Mouse (Mus musculus): ENCODE results near the gene 9330161L09Rik. TPM values are rescaled to one million over a fixed set of nuclear protein-coding genes. Genes with fewer than 3 reads are reported as not detected.
A peak's percentile ranks its signal among the peaks of the same experiment; 100 is the strongest.

Gene 9330161L09Rik
- polyA plus RNA-seq, 1 experiment from 2014 or later, result 0.34 TPM

DNA sequence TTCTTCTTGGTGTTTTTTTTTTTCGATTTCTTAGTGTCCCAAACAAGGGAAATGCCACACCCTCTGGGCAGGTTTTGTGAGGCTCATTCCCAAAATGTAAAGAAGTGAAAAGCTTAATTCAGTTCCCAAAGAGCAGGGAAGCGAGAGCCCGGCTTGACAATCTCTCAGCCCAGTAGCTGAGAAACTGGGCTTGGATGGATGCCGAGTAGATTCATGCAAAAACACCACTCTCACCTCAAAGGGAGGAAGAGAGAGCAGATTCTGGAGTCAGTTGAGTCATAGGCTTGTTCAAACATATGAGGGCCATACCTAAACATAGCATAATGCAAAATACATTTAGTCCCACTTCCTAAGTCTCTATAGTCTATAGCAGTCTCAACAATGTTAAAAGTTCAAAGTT is 27.4 kb downstream of the 9330161L09Rik start:
- H3K4me2 ChIP-seq, result no peak overlapping the region
- H3K4me1 ChIP-seq, result peaks cover 8% of the 10 kb centered on the region; the same call in 1 of the 2 replicates
- no peaks in the 10 kb centered on the region for H3K36me3 ChIP-seq (ENCODE audit: poor library complexity, severe bottlenecking)
- H3K27ac ChIP-seq, result no peak overlapping the region
- no peak overlapping the region for H3K9ac ChIP-seq
- no peak for ATAC-seq
- H3K4me3 ChIP-seq, result no peak overlapping the region
- H3K9me3 ChIP-seq (replicated peaks), result no peaks in the 10 kb centered on the region; the same call in 1 of the 2 replicates
- 85% methylated on average over 4 of the region's 4 CpGs for WGBS
- H3K27me3 ChIP-seq, result no peaks in the 10 kb centered on the region

DNA sequence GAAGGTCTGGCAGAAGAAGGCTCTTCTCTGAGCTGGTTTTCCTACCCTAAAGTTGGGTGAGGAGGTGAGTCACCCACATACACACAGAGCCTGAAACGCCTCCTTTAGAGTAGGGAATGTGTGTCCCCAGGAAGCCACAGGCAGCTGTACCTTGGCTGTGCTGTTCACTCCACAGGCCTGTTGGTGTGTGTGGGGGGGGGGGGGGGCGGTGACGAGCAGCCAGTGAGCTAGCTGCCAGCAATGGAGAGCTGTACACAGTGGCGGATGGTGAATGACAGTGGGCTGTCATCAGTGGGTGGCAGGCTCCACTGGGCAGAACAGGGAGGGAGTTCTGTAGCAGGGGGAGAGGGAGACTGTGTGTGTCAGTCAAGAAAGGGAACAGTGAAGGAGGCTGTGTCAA is 30.8 kb downstream of the 9330161L09Rik start:
- Histone ChIP-seq H3K4me1 (peaks cover 8% of the 10 kb centered on the region; the same call in 1 of the 2 replicates), H3K9ac (no peak overlapping the region), H3K27ac (peak overlapping the region; percentile 45), H3K36me3 (ENCODE audit: poor library complexity, severe bottlenecking) (no peaks in the 10 kb centered on the region), H3K9me3 (replicated peaks) (no peaks in the 10 kb centered on the region; the same call in 1 of the 2 replicates), H3K27me3 (no peaks in the 10 kb centered on the region), H3K4me3 (no peak overlapping the region), H3K4me2 (no peak overlapping the region)
- 57% methylated on average over 4 of the region's 4 CpGs for WGBS
- ATAC-seq, result peak; percentile 54

DNA sequence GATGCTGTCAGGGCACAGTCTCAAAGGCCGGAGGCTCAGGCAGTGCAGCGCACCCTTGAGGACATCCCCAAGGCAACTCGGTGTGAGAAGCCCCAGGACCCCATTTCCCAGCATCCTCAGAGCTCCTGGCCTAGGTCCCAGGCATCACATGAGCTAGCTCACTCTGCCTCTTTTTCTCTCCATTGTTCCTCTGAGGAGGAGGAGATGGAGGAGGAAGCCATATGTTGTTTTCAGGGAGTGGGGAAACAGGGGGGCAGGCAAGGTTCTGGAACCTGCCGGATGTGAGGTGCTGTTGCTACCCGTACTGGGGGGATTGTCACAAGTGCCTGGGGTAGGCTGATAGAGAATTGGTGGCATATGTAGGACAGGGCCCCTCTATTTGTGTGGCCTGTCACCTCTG is 31.5 kb downstream of the 9330161L09Rik start:
- Histone ChIP-seq H3K9me3 (replicated peaks) (no peaks in the 10 kb centered on the region; the same call in 1 of the 2 replicates), H3K36me3 (ENCODE audit: poor library complexity, severe bottlenecking) (no peaks in the 10 kb centered on the region), H3K9ac (no peak overlapping the region), H3K4me1 (peaks cover 8% of the 10 kb centered on the region; the same call in 1 of the 2 replicates), H3K4me2 (no peak overlapping the region), H3K27ac (peak overlapping the region; percentile 45), H3K27me3 (no peaks in the 10 kb centered on the region), H3K4me3 (no peak overlapping the region)
- WGBS, result 68% methylated on average over 5 of the region's 5 CpGs
- ATAC-seq, result peak; percentile 73

DNA sequence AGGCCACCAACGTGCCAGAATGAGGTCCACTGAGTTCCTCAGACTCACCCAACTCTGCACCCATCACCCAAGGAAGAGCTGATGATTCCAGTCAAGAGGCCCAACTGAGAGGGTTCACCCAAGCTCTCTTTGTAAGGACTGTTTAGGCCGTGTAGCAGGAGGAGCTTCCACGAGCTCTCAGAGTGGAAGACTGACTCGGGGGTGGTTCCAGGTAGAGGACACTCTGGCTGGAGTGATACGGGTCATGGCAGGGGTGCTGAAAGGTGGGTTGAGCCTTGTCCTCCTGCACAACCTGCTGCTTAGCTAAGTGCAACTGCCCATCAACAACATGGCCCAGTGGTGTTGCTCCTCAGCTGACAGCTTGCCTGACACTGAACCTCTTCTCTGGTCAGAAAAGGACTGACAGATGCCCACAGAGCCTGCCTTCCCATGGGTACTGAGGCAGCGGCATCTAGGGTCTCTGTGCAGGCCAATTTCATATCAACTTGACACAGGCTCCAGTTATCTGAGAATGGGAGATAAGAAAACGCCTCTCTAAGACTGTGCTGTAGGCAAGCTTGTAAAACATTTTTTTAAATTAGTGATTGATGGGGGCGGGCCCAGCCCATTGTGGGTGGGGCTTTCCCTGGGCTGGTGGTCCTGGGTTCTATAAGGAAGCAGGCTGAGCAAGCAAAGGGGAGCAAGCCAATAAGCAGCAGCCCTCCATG is 33.9 kb downstream of the 9330161L09Rik start:
- 0 out of 2 replicates have a peak, but pooled peaks cover 3% of the 10 kb centered on the region for H3K27me3 ChIP-seq
- peaks cover 8% of the 10 kb centered on the region; the same call in 1 of the 2 replicates for H3K4me1 ChIP-seq
- no peak overlapping the region for H3K4me3 ChIP-seq
- H3K36me3 ChIP-seq (ENCODE audit: poor library complexity, severe bottlenecking), result no peaks in the 10 kb centered on the region
- no peak overlapping the region for H3K4me2 ChIP-seq
- no peak overlapping the region for H3K9ac ChIP-seq
- 80% methylated on average over 8 of the region's 8 CpGs for WGBS
- H3K27ac ChIP-seq, result no peak overlapping the region
- no peak for ATAC-seq
- no peaks in the 10 kb centered on the region for H3K9me3 ChIP-seq (replicated peaks)

DNA sequence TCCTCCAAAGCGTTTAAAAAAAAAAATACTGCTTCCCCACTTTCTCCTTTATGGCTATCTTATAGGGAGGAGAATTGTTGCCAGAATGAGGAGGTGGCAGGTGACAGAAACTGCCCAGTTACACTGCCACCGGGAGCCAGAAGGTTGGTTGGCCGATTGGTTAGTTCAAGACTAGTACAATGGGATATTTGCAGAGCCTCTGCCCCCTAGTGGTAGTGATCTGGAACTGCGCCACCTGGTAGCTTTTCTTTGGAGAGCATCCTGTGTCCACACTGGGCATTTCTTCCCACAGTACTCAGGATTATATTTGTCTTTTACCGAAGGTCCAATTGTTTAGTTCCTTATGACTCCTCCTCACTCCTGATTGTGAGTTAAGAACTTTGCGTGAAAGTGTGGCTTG is 35.9 kb downstream of the 9330161L09Rik start:
- ATAC-seq, result no peak
- Histone ChIP-seq H3K4me2 (no peak overlapping the region), H3K9ac (no peak overlapping the region), H3K4me1 (peaks cover 12% of the 10 kb centered on the region; the same call in 1 of the 2 replicates), H3K27me3 (0 out of 2 replicates have a peak, but pooled peaks cover 3% of the 10 kb centered on the region), H3K4me3 (no peak overlapping the region), H3K9me3 (replicated peaks) (no peaks in the 10 kb centered on the region), H3K36me3 (ENCODE audit: poor library complexity, severe bottlenecking) (no peaks in the 10 kb centered on the region), H3K27ac (no peak overlapping the region)
- 29% methylated on average over 6 of the region's 6 CpGs for WGBS

DNA sequence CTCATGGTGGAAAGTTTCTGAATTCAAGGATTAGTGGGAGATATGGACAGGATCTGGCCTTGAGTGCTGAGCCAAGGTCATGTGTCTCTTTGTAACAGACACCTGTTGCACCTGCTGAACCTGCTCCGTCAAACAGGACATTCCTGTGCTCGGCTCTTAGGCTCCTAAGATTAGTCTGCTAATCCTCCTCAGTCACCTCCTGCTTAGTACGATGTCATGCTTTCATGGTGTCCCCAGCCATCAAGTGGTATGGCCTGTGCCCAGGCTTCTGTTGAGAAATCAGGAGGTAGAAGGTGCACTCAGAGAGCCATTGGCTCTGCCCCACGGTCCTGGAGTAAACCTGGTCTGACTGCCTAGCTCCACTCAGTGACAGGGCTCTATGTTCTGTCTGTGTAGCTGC is 36.8 kb downstream of the 9330161L09Rik start:
- Histone ChIP-seq H3K4me1 (peaks cover 4% of the 10 kb centered on the region; the same call in 1 of the 2 replicates), H3K9me3 (replicated peaks) (no peaks in the 10 kb centered on the region), H3K36me3 (ENCODE audit: poor library complexity, severe bottlenecking) (no peaks in the 10 kb centered on the region), H3K4me2 (no peak overlapping the region), H3K9ac (no peak overlapping the region), H3K4me3 (no peak overlapping the region), H3K27me3 (0 out of 2 replicates have a peak, but pooled peaks cover 3% of the 10 kb centered on the region), H3K27ac (no peak overlapping the region)
- 81% methylated on average over 4 of the region's 4 CpGs for WGBS
- ATAC-seq, result no peak

DNA sequence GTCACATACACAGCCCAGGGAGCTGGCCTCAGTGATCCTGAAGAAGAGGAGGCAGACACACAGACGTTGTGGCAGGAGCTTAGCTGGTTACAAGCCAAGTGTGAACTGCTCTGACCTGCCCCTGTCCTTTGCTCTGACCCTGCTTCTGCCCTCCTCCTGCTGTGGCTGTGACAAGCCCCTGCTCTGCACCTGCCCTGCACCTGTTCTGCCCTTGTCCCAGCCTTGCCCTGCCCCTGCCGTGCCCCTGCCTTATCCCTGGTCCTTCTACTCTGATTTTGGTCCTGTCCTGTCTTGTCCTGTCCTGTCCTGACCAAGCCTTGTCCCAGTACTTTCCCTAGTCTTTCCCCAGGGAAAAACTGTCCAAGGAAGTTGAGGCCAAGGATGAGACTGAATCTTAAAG is 38.8 kb downstream of the 9330161L09Rik start:
- ATAC-seq, result no peak
- H3K4me1 ChIP-seq, result peaks cover 4% of the 10 kb centered on the region; the same call in 1 of the 2 replicates
- no peak overlapping the region for H3K4me2 ChIP-seq
- H3K27me3 ChIP-seq, result 0 out of 2 replicates have a peak, but pooled peaks cover 3% of the 10 kb centered on the region
- no peak overlapping the region for H3K4me3 ChIP-seq
- H3K27ac ChIP-seq, result no peak overlapping the region
- no peak overlapping the region for H3K9ac ChIP-seq
- no peaks in the 10 kb centered on the region for H3K9me3 ChIP-seq (replicated peaks)
- WGBS, result 72% methylated on average over 2 of the region's 2 CpGs
- no peaks in the 10 kb centered on the region for H3K36me3 ChIP-seq (ENCODE audit: poor library complexity, severe bottlenecking)

DNA sequence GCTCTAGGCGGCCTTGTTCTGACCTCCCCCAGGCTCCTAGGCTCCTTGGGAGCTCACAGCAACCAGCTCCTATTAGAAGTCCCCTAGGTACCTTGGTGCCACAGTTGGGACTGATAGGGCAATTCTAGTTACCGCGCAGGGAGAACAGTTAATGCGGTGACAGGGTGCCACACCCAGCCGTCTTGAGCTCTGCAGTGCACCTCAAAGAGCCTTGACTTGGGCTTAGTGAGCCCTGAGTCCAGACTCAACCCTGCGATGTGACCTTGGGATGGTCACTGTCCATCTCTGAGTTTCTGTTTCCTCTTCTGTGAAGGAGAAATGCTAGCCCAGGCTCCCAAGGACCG is 39.3 kb downstream of the 9330161L09Rik start:
- 88% methylated on average over 7 of the region's 7 CpGs for WGBS
- Histone ChIP-seq H3K27ac (no peak overlapping the region), H3K4me3 (no peak overlapping the region), H3K9ac (no peak overlapping the region), H3K9me3 (replicated peaks) (no peaks in the 10 kb centered on the region), H3K36me3 (ENCODE audit: poor library complexity, severe bottlenecking) (no peaks in the 10 kb centered on the region), H3K4me1 (peaks cover 4% of the 10 kb centered on the region; the same call in 1 of the 2 replicates), H3K27me3 (0 out of 2 replicates have a peak, but pooled peaks cover 3% of the 10 kb centered on the region), H3K4me2 (peak overlapping the region; percentile 24; the same call in 1 of the 2 replicates)
- peak; percentile 11; the same call in 1 of the 2 replicates for ATAC-seq

DNA sequence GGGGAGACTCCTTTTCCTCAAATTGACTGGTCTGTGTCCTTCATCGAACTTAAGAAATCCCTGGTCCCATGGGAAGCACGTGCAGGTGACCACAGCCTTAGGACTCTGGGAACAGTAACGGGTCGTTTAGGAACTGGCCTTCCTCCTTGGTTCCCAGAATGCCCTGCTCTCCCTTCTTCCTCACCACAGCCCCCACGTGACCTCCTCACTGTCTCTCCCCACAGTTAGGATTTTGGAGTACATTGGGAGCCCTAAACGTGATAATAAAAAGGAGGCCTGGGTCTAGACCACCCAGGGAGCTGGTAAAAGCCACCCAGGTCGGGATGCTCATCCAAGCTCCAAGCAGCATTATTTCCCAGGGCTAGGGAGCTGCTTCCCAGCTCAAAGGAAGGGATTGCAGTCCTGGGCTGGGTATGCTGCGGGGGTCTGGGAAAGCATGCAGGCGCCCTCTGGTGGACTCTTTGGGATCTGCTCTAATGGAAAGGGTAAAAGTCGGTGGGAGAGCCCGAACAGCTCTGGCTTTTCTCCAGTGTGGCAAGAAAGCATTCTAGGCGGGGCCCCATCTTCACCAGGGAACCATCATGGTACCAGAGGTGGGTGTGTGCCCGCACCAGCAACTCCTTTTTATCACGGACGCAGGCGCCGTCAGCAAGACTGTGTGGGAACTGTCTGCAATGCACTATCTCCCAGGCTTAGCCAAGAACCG is 39.8 kb downstream of the 9330161L09Rik start:
- Histone ChIP-seq H3K27ac (no peak overlapping the region), H3K36me3 (ENCODE audit: poor library complexity, severe bottlenecking) (no peaks in the 10 kb centered on the region), H3K27me3 (0 out of 2 replicates have a peak, but pooled peaks cover 3% of the 10 kb centered on the region), H3K4me3 (no peak overlapping the region), H3K9me3 (replicated peaks) (no peaks in the 10 kb centered on the region), H3K4me1 (peaks cover 4% of the 10 kb centered on the region; the same call in 1 of the 2 replicates), H3K9ac (no peak overlapping the region), H3K4me2 (peak overlapping the region; percentile 24; the same call in 1 of the 2 replicates)
- WGBS, result 19% methylated on average over 18 of the region's 18 CpGs
- peak; percentile 84 for ATAC-seq

DNA sequence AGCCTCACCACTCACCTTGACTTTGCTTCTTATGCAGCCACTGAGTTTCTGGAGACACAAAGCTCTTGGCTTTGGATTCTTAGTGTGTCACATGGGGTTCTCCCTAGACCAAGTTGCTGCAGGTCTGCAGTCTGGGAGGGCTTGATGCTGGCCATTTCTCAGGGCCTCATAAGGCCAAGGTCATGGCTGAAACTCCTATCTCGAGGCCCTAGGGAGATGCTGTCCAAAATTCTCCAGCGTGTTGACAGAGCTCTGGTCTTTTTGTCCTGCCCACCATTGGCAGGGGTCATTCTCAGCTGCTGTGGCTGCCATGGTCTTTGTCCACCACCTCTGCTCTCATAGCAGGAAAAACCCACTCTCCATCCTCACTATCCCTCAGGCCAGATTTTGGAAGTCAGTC is 40.4 kb downstream of the 9330161L09Rik start:
- H3K4me1 ChIP-seq, result peaks cover 4% of the 10 kb centered on the region; the same call in 1 of the 2 replicates
- no peaks in the 10 kb centered on the region for H3K9me3 ChIP-seq (replicated peaks)
- H3K4me2 ChIP-seq, result no peak overlapping the region
- WGBS, result 76% methylated on average over 2 of the region's 2 CpGs
- no peak overlapping the region for H3K27ac ChIP-seq
- H3K27me3 ChIP-seq, result 0 out of 2 replicates have a peak, but pooled peaks cover 3% of the 10 kb centered on the region
- H3K36me3 ChIP-seq (ENCODE audit: poor library complexity, severe bottlenecking), result no peaks in the 10 kb centered on the region
- H3K9ac ChIP-seq, result no peak overlapping the region
- no peak for ATAC-seq
- H3K4me3 ChIP-seq, result no peak overlapping the region

DNA sequence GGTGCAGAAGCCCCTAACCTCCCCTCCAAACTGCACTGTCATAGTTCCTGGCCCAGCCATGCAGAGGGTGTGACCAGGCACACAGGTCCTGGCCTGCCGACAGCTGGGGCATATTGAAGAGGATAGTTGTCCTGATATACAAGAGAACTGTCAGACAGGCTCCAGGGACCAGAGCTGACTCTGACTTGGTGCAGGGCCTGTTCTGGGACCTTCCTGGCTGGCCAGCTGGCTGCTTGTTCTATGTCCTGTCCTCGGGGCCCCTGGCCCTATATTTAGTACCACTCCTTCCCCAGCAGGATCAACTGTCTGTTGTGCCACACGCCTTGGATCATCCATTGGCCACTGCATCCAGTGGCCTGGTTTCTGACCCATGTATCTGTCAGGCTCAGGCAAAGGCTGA is 45.3 kb downstream of the 9330161L09Rik start:
- no peaks in the 10 kb centered on the region for H3K9me3 ChIP-seq (replicated peaks)
- H3K4me2 ChIP-seq, result no peak overlapping the region
- H3K4me1 ChIP-seq, result peaks cover under 1% of the 10 kb centered on the region; the same call in 1 of the 2 replicates
- H3K36me3 ChIP-seq (ENCODE audit: poor library complexity, severe bottlenecking), result no peaks in the 10 kb centered on the region
- H3K27ac ChIP-seq, result no peak overlapping the region
- WGBS, result 79% methylated on average over 3 of the region's 3 CpGs
- no peaks in the 10 kb centered on the region for H3K27me3 ChIP-seq
- no peak for ATAC-seq
- no peak overlapping the region for H3K4me3 ChIP-seq
- no peak overlapping the region for H3K9ac ChIP-seq

Measured in forebrain, embryonic 13.5 days (tissue).